Mouse (Mus musculus): ENCODE data around the gene Cenpp.
"Not testable (repeated sequence)": the region's sequence is repeated elsewhere in the genome, so short reads cannot be mapped to it uniquely, and the experiment has no call there.

The Cenpp gene

DNA sequence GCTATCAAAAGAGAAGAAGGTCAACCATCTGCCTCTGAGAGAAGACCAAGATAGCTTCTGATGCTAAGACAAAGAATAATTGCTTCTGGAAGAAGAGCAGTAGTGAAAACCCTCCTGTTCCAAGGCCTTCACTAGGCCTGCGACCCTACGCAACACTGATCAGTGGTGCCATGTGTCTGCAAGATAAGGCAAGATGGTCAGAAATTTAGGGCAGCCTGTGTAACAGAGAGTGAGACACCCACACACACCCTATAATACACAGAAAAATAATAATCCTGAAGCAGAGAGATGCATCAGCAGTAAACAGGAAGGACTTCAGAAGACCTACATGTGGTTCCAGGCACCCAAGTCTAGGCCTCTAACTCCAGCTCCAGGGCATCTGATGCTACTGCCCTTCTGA is 12.6 kb downstream of the Cenpp start:
- Histone ChIP-seq H3K27me3 (ENCODE audit: control insufficient read depth, insufficient read depth, low read length, poor library complexity, severe bottlenecking) (no peaks in the 10 kb centered on the region), H3K36me3 (ENCODE audit: control insufficient read depth, insufficient read depth, low read length, poor library complexity, severe bottlenecking) (no peaks in the 10 kb centered on the region)
- DNase-seq (ENCODE audit: low read depth, low spot score) = no peak

DNA sequence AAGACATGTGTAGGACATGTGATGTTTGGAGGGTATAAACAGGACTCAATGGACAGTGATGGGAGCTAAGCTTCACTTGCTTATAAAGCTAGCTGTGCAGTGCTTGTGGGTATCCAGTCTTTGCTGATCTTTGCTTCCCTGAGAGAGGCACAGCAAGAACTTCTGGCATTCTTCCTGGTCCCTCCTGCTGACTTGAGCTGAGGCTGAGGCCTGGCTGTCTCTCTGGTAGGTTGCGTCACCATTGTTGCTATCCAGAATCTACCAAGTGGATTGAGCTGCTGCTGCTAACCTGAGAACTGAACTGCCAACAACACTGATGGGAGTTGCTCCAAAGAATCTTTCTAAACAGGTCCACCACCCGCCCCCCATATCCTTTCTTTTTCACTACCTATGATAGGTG is 23.5 kb downstream of the Cenpp start:
- Histone ChIP-seq H3K36me3 (ENCODE audit: control insufficient read depth, insufficient read depth, low read length, poor library complexity, severe bottlenecking) (no peaks in the 10 kb centered on the region), H3K27me3 (ENCODE audit: control insufficient read depth, insufficient read depth, low read length, poor library complexity, severe bottlenecking) (no peaks in the 10 kb centered on the region)
- no peak for DNase-seq (ENCODE audit: low read depth, low spot score)

GRCm38 (mm10) chr13:49628167-49628566 is 24.4 kb downstream of the Cenpp start:
- H3K36me3 ChIP-seq (ENCODE audit: control insufficient read depth, insufficient read depth, low read length, poor library complexity, severe bottlenecking) = no peaks in the 10 kb centered on the region
- DNase-seq (ENCODE audit: low read depth, low spot score) = no peak
- no peaks in the 10 kb centered on the region for H3K27me3 ChIP-seq (ENCODE audit: control insufficient read depth, insufficient read depth, low read length, poor library complexity, severe bottlenecking)

GRCm38 (mm10) chr13:49623216-49623615 is 29.4 kb downstream of the Cenpp start:
- no peaks in the 10 kb centered on the region for H3K36me3 ChIP-seq (ENCODE audit: control insufficient read depth, insufficient read depth, low read length, poor library complexity, severe bottlenecking)
- no peak for DNase-seq (ENCODE audit: low read depth, low spot score)
- no peaks in the 10 kb centered on the region for H3K27me3 ChIP-seq (ENCODE audit: control insufficient read depth, insufficient read depth, low read length, poor library complexity, severe bottlenecking)

GRCm38 (mm10) chr13:49618365-49618764 is 34.2 kb downstream of the Cenpp start:
- no peak for DNase-seq (ENCODE audit: low read depth, low spot score)
- no peaks in the 10 kb centered on the region for H3K27me3 ChIP-seq (ENCODE audit: control insufficient read depth, insufficient read depth, low read length, poor library complexity, severe bottlenecking)
- no peaks in the 10 kb centered on the region for H3K36me3 ChIP-seq (ENCODE audit: control insufficient read depth, insufficient read depth, low read length, poor library complexity, severe bottlenecking)

DNA sequence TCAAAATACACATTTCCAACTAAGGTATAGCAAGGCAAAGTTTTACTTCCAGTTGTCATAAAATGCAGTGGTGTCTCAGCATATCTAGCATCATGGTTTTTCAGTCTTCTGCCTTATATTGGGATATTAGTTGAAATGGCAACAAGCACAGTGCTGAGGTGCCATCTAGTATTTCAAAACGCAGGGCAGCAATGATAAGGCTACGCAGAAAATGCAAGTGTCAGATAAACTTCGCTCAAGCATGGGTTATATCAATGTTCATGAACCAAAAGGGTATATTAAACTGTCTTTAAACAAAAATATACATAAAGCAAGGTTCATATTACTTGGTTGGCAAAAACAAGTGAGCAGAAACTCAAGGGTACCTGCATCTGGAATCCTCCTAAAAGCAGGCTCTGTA is 35.6 kb downstream of the Cenpp start:
- DNase-seq (ENCODE audit: low read depth, low spot score) = no peak
- H3K36me3 ChIP-seq (ENCODE audit: control insufficient read depth, insufficient read depth, low read length, poor library complexity, severe bottlenecking) = no peaks in the 10 kb centered on the region
- no peaks in the 10 kb centered on the region for H3K27me3 ChIP-seq (ENCODE audit: control insufficient read depth, insufficient read depth, low read length, poor library complexity, severe bottlenecking)

- Histone ChIP-seq H3K36me3 (ENCODE audit: control insufficient read depth, insufficient read depth, low read length, poor library complexity, severe bottlenecking) (no peaks in the 10 kb centered on the region), H3K27me3 (ENCODE audit: control insufficient read depth, insufficient read depth, low read length, poor library complexity, severe bottlenecking) (no peaks in the 10 kb centered on the region)
- no peak for DNase-seq (ENCODE audit: low read depth, low spot score)
Measured at GRCm38 (mm10) chr13:49608589-49609322, 43.8 kb downstream of the Cenpp start.

GRCm38 (mm10) chr13:49607714-49608113 is 44.9 kb downstream of the Cenpp start, which contains the start of gene Ogn:
TSS of gene Ogn (plus strand) at chr13:49608046.
- Histone ChIP-seq H3K36me3 (ENCODE audit: control insufficient read depth, insufficient read depth, low read length, poor library complexity, severe bottlenecking) (no peaks in the 10 kb centered on the region), H3K27me3 (ENCODE audit: control insufficient read depth, insufficient read depth, low read length, poor library complexity, severe bottlenecking) (no peaks in the 10 kb centered on the region)
- no peak for DNase-seq (ENCODE audit: low read depth, low spot score)

GRCm38 (mm10) chr13:49603603-49604002 is 49.0 kb downstream of the Cenpp start:
- DNase-seq (ENCODE audit: low read depth, low spot score) = no peak

DNA sequence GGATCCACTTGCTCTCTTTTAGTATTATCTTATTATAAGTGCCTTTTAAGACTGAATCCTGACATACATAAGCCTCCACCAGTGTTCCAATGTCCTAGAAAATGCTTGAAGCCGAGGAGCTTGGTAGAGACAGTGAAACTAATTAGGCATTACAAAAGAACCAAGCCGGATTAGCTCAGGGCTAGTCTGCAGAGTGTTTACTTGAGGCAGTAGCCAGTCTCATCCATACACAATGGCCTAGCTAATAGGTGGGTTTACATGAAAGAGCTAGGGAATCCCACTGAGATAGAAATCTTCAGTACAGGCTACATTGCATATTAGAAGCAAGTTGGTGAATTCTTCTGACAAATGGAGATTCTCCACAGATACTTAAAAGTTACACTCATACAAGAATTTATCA is 50.0 kb downstream of the Cenpp start:
- H3K27me3 ChIP-seq (ENCODE audit: control insufficient read depth, insufficient read depth, low read length, poor library complexity, severe bottlenecking); H3K36me3 ChIP-seq (ENCODE audit: control insufficient read depth, insufficient read depth, low read length, poor library complexity, severe bottlenecking); DNase-seq (ENCODE audit: low read depth, low spot score): not testable (repeated sequence)

More at GRCm38 (mm10) chr13:49603603-49604002, 49.0 kb downstream of the Cenpp start:
- Histone ChIP-seq H3K27me3 (ENCODE audit: control insufficient read depth, insufficient read depth, low read length, poor library complexity, severe bottlenecking) (no peaks in the 10 kb centered on the region), H3K36me3 (ENCODE audit: control insufficient read depth, insufficient read depth, low read length, poor library complexity, severe bottlenecking) (no peaks in the 10 kb centered on the region)

DNA sequence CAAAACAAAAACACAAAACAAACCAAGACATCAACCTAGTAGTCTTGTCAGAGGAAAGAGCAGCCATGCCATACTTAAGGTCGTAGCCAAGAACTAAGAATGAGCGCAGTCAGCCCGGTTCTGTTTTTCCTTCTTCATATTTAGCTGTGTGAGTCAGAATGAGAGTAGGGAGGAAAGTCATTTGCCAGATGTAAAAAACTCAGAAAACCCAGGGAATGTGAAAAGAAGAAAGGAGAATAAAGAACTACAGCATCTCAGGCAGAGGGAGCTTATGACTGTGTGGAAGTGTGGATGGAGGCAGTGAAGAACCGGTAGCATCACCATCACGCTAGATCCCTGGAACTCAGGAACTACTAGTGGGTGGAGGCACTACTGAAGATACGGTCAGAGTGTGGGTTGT is 66.5 kb downstream of the Cenpp start:
- no peak for DNase-seq (ENCODE audit: low read depth, low spot score)
- H3K27me3 ChIP-seq (ENCODE audit: control insufficient read depth, insufficient read depth, low read length, poor library complexity, severe bottlenecking) = no peaks in the 10 kb centered on the region
- no peaks in the 10 kb centered on the region for H3K36me3 ChIP-seq (ENCODE audit: control insufficient read depth, insufficient read depth, low read length, poor library complexity, severe bottlenecking)

DNA sequence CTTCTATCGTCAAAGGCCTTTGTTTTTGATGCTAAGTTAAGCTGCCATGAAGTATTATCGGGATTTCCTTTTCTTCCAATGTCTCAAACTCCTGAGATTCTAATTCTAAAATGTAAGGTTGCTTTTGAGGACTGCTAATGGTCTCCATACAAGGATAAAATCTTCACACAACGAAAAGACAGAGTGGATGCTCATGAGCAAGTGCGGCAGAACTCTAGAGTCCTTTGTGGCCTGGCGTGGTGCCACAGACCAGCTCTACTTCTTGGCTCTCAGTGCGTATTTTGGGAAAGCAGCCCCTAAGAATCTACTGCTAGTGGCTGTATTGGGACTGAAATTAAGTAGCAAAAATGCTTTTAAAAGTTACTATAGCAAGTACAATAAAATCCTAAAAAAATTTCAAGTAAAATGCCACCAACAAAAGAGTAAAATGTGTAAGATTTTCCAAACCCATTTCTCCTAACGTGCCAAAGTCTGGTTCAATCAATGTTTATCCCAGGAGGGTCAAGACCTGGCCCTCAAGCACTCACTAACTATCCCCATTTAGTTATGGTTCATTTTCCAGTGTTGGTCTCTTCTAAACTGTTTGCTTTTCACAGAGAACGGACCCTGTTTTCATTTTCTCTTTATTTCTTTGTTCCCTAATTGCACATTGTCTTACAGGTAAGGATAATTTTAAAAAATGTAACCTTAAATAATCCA is 68.1 kb downstream of the Cenpp start:
- no peaks in the 10 kb centered on the region for H3K27me3 ChIP-seq (ENCODE audit: control insufficient read depth, insufficient read depth, low read length, poor library complexity, severe bottlenecking)
- DNase-seq (ENCODE audit: low read depth, low spot score) = no peak
- no peaks in the 10 kb centered on the region for H3K36me3 ChIP-seq (ENCODE audit: control insufficient read depth, insufficient read depth, low read length, poor library complexity, severe bottlenecking)

DNA sequence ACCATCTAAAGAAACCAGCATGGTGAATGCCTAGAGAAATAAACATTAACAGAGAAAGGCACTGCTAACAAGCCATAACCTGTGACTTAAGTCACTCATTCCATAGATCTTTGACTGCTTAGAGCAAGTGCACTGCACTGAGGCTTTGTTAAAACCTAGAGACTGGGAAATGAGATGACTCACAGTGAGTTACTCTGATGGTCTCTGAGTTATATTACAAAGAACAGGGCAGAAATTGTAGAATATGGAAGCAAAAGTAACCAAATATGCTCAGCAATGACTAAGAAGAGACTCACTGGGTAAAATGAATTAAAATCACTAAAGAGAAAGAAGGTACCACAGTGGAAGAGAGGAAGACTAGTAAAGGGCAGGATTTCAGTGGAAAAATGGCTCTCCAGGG is 68.7 kb downstream of the Cenpp start:
- Histone ChIP-seq H3K27me3 (ENCODE audit: control insufficient read depth, insufficient read depth, low read length, poor library complexity, severe bottlenecking) (no peaks in the 10 kb centered on the region), H3K36me3 (ENCODE audit: control insufficient read depth, insufficient read depth, low read length, poor library complexity, severe bottlenecking) (no peaks in the 10 kb centered on the region)
- DNase-seq (ENCODE audit: low read depth, low spot score) = no peak

GRCm38 (mm10) chr13:49581541-49582530 is 70.7 kb downstream of the Cenpp start, which contains the start of gene Omd:
TSS of gene Omd (plus strand) at chr13:49582462.
- DNase-seq (ENCODE audit: low read depth, low spot score) = no peak
- H3K27me3 ChIP-seq (ENCODE audit: control insufficient read depth, insufficient read depth, low read length, poor library complexity, severe bottlenecking) = no peaks in the 10 kb centered on the region
- no peaks in the 10 kb centered on the region for H3K36me3 ChIP-seq (ENCODE audit: control insufficient read depth, insufficient read depth, low read length, poor library complexity, severe bottlenecking)

Data from splenic B cell, adult 2 months (primary cell).